Mouse (Mus musculus) liver, embryonic 12.5 days (tissue): ENCODE data around the gene Utp14a. TPM values are rescaled to one million over a fixed set of nuclear protein-coding genes. Genes with fewer than 3 reads are reported as not detected.

Source experiments
- ATAC-seq: fragments of 200-750 bp; cut with Nextera tagmentation; 2 replicates; pipeline ENCODE4 v1.8.0; 2017; ENCODE audit warnings: moderate number of reproducible peaks, mild to moderate bottlenecking, moderate library complexity
- H3K27ac ChIP-seq: fragments of 300-500 bp; sonication (generic); 2 replicates; pipeline ENCODE4 v1.5.1; 2016; ENCODE audit warnings: mild to moderate bottlenecking
- H3K27me3 ChIP-seq: fragments of 300-500 bp; sonication (generic); replicated peaks from 2 replicates; pipeline ENCODE4 v1.6.1; 2016; ENCODE audit warnings: mild to moderate bottlenecking, moderate library complexity
- H3K36me3 ChIP-seq: fragments of 300-500 bp; sonication (generic); 2 replicates; pipeline ENCODE4 v1.6.1; 2016; ENCODE audit warnings: mild to moderate bottlenecking, moderate library complexity
- H3K4me1 ChIP-seq: fragments of 300-500 bp; sonication (generic); 2 replicates; pipeline ENCODE4 v1.6.1; 2016
- H3K4me2 ChIP-seq: fragments of 300-500 bp; sonication (generic); 2 replicates; pipeline ENCODE4 v1.6.1; 2016; ENCODE audit warnings: mild to moderate bottlenecking, moderate library complexity
- H3K4me3 ChIP-seq: fragments of 300-500 bp; sonication (generic); 2 replicates; pipeline ENCODE4 v1.5.1; 2016; ENCODE audit warnings: mild to moderate bottlenecking, moderate library complexity
- H3K9ac ChIP-seq: fragments of 300-500 bp; sonication (generic); 2 replicates; pipeline ENCODE4 v1.6.1; 2016; ENCODE audit warnings: mild to moderate bottlenecking, moderate library complexity
- H3K9me3 ChIP-seq: fragments of 300-500 bp; sonication (generic); replicated peaks from 2 replicates; pipeline ENCODE4 v1.6.1; 2016; ENCODE audit warnings: mild to moderate bottlenecking, moderate library complexity
- WGBS: fragments of 180-500 bp; shearing (Covaris S2); methylation state at CpG from one replicate; pipeline ENCODE4 v1.1.7; 2016; ENCODE audit not compliant: insufficient replicate concordance; 5-methylcytosine and 5-hydroxymethylcytosine counted together
- polyA plus RNA-seq: library from polyadenylated mRNA; unstranded; fragments of >200 nt; fragmentation: Nextera tagmentation; extraction: Ambion mirVana; gene quantifications from 2 replicates; pipeline ENCODE4 v1.2.1, GENCODE M21; 2016

Gene Utp14a
- polyA plus RNA-seq, 1 experiment from 2014 or later: 19.3 TPM

DNA sequence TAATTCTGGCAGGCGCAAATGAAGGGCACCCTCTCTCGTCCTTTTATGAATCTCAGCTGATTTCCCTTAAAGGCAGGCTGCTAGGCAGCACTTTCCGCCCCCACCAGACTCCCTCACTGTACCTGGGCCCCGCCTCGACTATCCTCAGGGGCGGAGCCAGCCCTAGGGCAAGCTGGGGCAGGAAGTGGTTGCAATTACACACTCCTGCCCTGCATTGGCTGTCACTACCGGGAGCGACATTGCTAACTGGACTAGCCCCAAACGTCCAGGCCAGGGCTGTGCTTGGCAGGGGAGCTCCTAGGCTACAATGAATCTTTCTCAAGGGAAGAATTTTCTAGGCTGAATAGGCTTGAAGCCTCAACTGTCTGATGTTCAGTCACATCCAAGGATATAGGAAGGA, 61.5 kb downstream of the Utp14a start:
- Histone ChIP-seq H3K4me1 (peaks cover 59% of the 10 kb centered on the region), H3K27ac (peak overlapping the region; percentile 69; the same call in 1 of the 2 replicates), H3K9me3 (no peaks in the 10 kb centered on the region), H3K9ac (peak overlapping the region; percentile 27; the same call in 1 of the 2 replicates), H3K36me3 (no peaks in the 10 kb centered on the region), H3K4me3 (no peak overlapping the region), H3K27me3 (no peaks in the 10 kb centered on the region), H3K4me2 (peak overlapping the region; percentile 50)
- ATAC-seq: peak; percentile 65
- 6% methylated on average over 9 of the region's 9 CpGs for WGBS

Other genes starting within 250 kb of the Utp14a start
- 0.33 and 0.43 TPM in 2 replicates for gene Apln, start 222.0 kb upstream of the Utp14a start, polyA plus RNA-seq
- 0.14 TPM in 1 of 2 replicates, not detected in the other for gene Xpnpep2, start 148.1 kb upstream of the Utp14a start, polyA plus RNA-seq
- 9.7 and 10.0 TPM in 2 replicates for gene Sash3, start 110.4 kb upstream of the Utp14a start, polyA plus RNA-seq
- gene Zdhhc9, start 48.0 kb upstream of the Utp14a start, polyA plus RNA-seq: 2.3 and 2.6 TPM in 2 replicates
- gene Bcorl1, start 84.5 kb downstream of the Utp14a start, polyA plus RNA-seq: 3.8 and 4.4 TPM in 2 replicates
- 4.0 and 4.3 TPM in 2 replicates for gene Elf4, start 206.3 kb downstream of the Utp14a start, polyA plus RNA-seq